Mouse (Mus musculus): Measurements from ENCODE around the gene Rbm3.

Rbm3 gene

DNA sequence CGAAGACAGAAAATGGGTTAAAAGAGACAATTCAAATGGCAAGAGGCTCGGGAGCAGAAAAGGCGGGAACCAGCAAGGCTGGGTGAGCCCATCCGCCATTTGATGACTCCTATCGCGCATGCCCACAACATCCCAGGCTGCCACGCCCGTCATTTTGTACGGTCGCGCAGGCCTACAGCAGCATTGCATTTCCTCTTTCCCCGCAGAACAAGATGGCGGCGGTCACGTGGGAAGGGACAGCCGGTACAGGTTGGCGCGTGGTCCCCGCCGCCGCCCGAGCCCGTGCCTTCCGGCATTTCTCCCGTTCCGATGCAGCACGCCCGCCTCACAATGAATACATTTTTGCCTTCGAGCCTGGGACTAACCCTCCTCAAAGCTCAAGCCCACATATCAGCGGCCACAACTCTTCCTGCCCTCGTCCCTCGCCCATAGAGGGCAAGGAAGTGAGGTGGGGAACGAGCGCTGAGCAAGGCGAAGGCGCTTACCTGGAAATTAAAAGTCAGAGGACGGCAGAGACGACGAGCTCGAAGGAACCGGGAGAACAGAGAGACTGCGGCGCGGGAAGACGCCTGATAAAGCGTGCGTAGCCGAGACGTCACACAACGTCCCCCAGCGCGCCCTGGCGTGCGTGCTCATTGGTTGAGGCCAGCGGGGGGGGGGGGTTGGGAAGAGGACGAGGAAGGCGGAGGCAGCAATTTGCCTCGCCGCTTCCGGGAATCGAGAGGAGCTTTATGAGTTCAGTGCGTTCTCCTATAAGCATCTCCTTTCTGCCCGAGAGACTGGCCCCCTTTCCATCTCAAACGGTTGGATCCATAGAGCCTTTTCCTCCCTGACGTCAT lies at the start of gene Rbm3:
TSS of gene Rbm3 (minus strand) at position 728 of the 839 bp plus-strand sequence.
- DNase-seq (ENCODE audit: low read depth), result peak; percentile 75

GRCm38 (mm10) chrX:8193419-8193723 lies 47.7 kb upstream of the Rbm3 start, which contains the start of gene Ebp:
TSS of gene Ebp (minus strand) at chrX:8193512.
- DNase-seq (ENCODE audit: low read depth), result no peak

DNA sequence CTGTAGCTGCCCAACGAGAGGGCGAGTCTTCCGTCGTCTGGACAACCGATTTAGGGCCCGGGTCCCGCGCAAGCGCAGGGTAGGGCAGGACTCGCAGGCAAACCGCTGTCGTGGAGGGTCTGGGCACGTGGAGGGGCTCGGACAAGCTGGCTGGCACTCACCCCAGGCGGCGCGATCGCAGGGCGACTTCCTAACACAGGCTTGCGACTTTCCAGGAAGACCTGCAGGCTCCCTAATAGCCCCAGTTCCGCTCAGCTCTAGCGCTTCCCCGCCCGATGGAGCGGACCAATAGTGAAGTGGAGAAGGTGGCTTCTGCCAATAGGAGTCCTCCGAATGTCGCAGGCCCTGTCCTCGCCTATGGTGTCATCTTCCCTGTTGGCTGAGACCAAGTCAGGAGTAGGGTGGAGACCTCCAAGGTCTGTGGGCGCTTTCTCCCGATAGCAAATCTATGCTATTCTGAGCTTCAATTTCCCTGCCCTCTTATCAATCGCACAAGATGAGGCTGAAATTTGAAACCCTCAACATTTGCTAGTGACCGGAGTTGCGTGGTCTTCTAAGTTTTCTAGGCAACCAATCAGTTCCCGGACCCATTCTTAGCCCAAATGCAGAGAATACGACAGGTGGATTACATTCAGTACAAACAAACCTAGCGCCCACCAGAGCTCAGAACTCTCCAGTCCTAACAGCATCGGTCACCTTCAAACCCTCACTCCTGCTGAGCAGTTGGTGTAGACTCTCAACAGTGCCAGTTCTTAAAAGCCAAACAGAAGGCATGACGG lies 47.1 kb upstream of the Rbm3 start:
- DNase-seq (ENCODE audit: low read depth), result peak; percentile 63

GRCm38 (mm10) chrX:8192126-8192639 lies 46.5 kb upstream of the Rbm3 start:
- DNase-seq (ENCODE audit: low read depth), result no peak

DNA sequence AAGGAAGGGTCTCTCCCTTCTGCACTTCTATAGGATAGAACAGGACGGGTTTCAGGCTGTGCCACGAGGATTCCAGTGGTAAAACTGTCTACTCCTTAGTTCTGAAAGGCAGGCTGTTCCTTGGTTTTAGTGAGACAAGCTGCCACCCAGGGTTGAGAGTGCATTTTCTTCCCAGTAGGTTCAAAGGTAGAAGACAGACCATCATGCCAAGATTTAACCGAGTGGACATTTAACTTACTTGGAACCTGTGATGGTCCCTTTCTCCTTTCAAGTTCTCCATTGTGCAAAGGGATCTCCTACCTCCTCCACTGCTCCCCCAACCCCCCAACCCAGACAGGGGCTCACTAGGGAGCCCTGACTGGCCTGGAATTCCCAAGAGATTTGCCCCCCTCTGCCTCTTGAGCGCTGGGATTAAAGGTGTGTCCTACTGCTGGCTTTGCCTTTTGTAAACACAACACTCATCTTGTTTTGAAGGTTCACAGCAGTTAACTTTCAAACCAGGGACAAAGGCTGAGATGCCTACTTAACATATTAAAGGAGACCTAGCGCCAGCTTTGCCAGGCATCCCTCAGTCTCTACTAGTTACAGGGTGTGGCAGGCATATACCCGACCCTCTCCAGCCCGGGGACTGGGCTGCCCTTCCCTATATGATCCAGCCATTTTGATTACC lies 37.3 kb upstream of the Rbm3 start:
- DNase-seq (ENCODE audit: low read depth), result no peak

DNA sequence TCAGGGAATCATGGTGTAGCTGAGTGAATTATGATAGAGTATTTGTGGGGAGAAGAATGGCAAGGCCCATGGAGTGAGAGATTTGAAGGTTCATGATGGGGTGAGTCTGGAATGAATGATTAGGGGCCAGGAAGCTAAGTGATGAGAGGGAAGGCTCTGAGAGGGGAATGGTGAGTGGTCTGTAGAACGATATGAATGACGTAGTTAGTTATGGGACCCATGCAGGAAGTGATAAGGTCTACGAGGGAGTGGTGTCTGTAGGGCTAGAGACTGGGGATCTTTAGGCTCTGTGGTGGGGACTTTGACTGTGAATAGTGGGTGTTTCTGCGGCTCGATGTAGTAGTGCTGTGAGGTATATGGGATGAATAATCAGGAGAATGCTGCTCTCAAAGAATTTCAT lies 34.0 kb upstream of the Rbm3 start:
- no peak for DNase-seq (ENCODE audit: low read depth)

DNA sequence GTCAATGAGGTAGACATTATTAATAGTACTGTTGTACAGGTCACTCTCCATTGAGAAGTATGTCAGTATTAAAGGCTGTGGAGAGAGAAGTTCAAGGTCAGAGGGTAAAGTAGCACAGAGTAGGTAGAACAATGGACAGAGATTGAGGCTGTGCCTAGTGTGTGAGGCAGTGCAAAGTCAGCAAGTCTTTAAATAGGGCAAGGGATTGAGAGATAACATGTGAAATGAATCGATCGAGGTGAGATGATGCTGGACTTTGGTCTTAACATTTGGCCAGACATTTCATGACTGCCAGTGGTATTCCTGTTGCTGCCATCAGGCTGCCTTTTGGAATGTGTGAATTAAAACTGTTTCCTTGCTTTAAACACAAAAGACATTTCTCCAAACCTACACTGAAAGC lies 33.2 kb upstream of the Rbm3 start:
- DNase-seq (ENCODE audit: low read depth), result no peak

GRCm38 (mm10) chrX:8175504-8176385 lies 30.1 kb upstream of the Rbm3 start, which contains the start of gene Tbc1d25:
TSS of gene Tbc1d25 (minus strand) at chrX:8176181.
- peak; percentile 78 for DNase-seq (ENCODE audit: low read depth)

- DNase-seq (ENCODE audit: low read depth), result no peak
Observed at GRCm38 (mm10) chrX:8175169-8175503, 29.5 kb upstream of the Rbm3 start.

DNA sequence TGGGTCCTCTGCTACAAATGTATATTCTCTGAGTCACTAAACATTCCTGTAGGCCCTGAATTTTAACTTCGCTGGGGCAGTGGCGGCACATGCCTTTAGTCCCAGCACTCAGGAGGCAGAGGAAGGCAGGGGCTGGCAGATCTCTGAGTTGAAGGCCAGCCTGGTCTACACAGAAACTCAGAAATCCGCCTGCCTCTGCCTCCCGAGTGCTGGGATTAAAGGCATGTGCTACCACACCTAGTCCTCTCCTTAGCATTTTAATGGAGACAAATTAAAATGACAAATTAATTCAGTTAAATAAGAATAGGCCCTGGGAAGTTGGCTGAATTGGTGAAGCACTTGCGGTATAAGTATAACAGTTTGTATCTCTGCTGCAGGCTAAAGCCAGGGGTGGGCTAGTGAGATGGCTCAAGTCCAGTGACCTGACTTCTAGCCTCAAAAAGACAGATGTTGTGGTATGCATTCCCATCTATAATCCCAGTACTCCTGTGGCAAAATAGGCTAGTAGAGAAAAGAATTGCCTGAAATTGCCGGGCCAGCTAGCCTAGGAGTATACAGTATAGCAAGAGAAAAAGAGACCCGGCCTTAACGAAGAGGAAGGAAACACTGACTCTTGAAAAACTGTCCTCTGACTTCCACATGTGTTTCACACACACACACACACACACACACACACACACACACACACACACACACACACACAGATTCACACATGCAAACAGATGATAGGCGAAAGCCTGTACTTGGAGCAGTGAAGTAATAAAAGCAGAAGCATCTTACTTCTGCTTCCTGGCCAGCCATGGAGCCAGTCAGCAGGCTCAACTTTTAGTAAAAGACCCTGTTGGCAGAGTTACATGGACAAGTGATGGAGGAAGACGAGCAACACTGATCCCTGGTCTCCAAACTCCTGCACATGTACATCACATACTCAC lies 22.3 kb upstream of the Rbm3 start:
- DNase-seq (ENCODE audit: low read depth), result no peak

- no peak for DNase-seq (ENCODE audit: low read depth)
Observed at GRCm38 (mm10) chrX:8164471-8164870, 18.8 kb upstream of the Rbm3 start.

DNA sequence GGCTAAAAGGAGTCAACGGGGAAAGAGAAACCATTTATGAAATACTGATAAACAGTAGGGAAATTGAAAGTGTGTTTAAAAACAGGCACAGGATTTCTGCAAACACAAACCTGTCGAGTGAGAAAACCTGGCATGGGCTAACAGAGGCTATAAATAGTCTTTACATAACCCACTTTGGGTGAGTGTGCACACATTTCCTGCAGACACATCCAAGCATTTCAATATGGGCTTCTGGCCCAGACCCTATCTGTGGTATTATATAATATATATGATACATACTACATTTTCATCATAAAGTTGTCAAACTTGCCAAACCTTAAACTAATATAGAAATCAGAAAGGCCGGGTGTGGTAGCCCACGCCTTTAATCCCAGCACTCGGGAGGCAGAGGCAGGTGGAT lies 17.4 kb upstream of the Rbm3 start:
- DNase-seq (ENCODE audit: low read depth), result no peak

- no peak for DNase-seq (ENCODE audit: low read depth)
Observed at GRCm38 (mm10) chrX:8143750-8144149, 1.9 kb downstream of the Rbm3 start.

- no peak for DNase-seq (ENCODE audit: low read depth)
Observed at GRCm38 (mm10) chrX:8142948-8143347, 2.7 kb downstream of the Rbm3 start.

DNA sequence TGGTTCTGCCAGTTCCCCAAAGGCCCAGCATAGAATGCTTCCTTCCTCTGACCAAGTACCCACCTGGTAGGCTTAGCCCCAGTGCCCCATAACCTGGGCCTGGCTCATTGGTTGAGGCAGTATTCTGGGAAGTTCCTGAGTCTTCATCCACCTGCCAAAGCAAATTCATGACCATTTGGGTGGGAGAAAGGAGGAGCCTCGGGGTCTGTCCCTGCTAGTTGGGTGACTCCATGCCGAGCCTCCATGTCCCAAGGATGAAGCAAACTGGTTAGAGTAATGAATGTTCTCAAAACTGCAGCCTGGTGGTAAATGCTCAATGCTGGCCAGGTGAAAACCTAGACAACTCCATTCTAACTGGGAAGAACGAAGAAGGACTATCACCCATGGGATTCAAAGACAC lies 4.6 kb downstream of the Rbm3 start:
- no peak for DNase-seq (ENCODE audit: low read depth)

DNA sequence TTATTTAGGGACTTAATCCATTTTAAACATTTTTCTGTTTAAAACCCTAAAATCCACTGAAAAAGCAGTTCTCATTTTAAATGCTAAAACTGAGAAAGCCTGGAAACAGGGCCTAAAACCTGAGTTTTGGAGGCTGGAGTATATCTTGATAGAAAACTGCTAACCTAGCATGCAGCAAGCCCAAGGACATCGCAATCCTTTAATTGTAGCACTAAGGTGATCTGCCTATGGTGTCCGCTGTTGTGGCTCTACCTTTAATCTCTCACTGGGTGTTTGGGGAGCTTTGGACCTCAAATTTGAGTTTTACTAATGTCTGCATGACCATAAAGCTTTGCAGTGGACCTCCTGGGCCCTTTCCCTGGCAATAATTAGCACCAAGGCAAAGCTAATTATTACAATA lies 5.2 kb downstream of the Rbm3 start:
- DNase-seq (ENCODE audit: low read depth), result no peak

DNA sequence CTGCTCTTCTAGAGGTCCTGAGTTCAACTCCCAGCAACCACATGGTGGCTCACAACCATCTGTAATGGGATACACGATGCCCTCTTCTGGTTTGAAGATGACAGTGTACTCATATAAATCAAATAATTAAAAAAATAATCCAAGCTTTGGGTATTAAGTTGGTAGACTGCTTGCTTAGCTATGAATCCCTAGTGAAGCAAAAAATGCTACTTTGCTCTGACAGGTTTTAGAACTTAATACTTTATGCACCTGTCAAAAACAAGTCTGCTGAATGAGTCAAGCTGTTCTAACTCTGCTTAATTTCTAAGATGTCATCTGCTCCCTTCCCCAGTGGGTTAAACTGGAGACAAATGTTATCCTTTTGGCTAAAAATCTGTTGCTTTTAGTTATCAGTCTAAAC lies 6.2 kb downstream of the Rbm3 start:
- no peak for DNase-seq (ENCODE audit: low read depth)

GRCm38 (mm10) chrX:8135886-8136285 lies 9.8 kb downstream of the Rbm3 start:
- no peak for DNase-seq (ENCODE audit: low read depth)

- peak; percentile 82 for DNase-seq (ENCODE audit: low read depth)
Observed at GRCm38 (mm10) chrX:8132017-8132976, 13.4 kb downstream of the Rbm3 start, which contains the start of gene Wdr13. TSS of gene Wdr13 (minus strand) at chrX:8132892.

Measured in c-Kit-positive CD71-negative TER-119-negative erythroid progenitor cells, embryonic 14.5 days (primary cell).